Mouse (Mus musculus) MEL (cell line): ENCODE measurements around the gene Prf1. TPM values are rescaled to one million over a fixed set of nuclear protein-coding genes. Genes with fewer than 3 reads are reported as not detected.

ENCODE experiments used
- DNase-seq: peaks from one replicate; pipeline ENCODE4 v3.0.0; 2011; ENCODE audit warnings: low read depth, low spot score
- H3K27ac ChIP-seq: 2 replicates; pipeline ENCODE4 v1.5.1; 2012; ENCODE audit warnings: low read depth, mild to moderate bottlenecking, control low read depth, low read length, moderate library complexity; ENCODE audit not compliant: control insufficient read depth
- H3K27me3 ChIP-seq, 2 experiments: fragments of 150-350 bp in 1 of 2; sonication (generic) in 1 of 2; 2 replicates each; pipeline ENCODE4 v1.6.1; 2012; ENCODE audit warnings: low read length in 2 of 2, mild to moderate bottlenecking in 2 of 2, improper control_type of control experiment in 1 of 2, moderate library complexity in 1 of 2; ENCODE audit not compliant: insufficient read depth in 2 of 2, control insufficient read depth in 1 of 2
- H3K36me3 ChIP-seq, 2 experiments: 2 replicates each; pipeline ENCODE4 v1.6.1; 2012 to 2014; ENCODE audit warnings: low read length in 2 of 2, improper control_type of control experiment in 1 of 2, inconsistent platforms in 1 of 2, mild to moderate bottlenecking in 1 of 2; ENCODE audit not compliant: insufficient read depth in 2 of 2, control insufficient read depth in 1 of 2
- H3K4me1 ChIP-seq, 2 experiments: fragments of 150-350 bp in 1 of 2; sonication (generic) in 1 of 2; 2 replicates each; pipeline ENCODE4 v1.6.1; 2012; ENCODE audit warnings: low read length in 2 of 2, improper control_type of control experiment in 1 of 2, mild to moderate bottlenecking in 1 of 2; ENCODE audit not compliant: insufficient read depth in 2 of 2, control insufficient read depth in 1 of 2
- H3K4me3 ChIP-seq, 2 experiments: fragments of 150-350 bp in 1 of 2; sonication (generic) in 1 of 2; 2 replicates each; pipeline ENCODE4 v1.5.1; 2012; ENCODE audit warnings: low read depth in 2 of 2, low read length in 2 of 2, mild to moderate bottlenecking in 2 of 2, moderate library complexity in 2 of 2, control low read depth in 1 of 2, improper control_type of control experiment in 1 of 2; ENCODE audit not compliant: control insufficient read depth in 1 of 2, insufficient read depth in 1 of 2
- H3K79me2 ChIP-seq: 2 replicates; pipeline ENCODE4 v1.6.1; 2012; ENCODE audit warnings: mild to moderate bottlenecking, low read length, moderate library complexity; ENCODE audit not compliant: control insufficient read depth, poor library complexity, insufficient read depth
- H3K9ac ChIP-seq: 2 replicates; pipeline ENCODE4 v1.6.1; 2012; ENCODE audit warnings: low read depth, mild to moderate bottlenecking, control low read depth, low read length, moderate library complexity; ENCODE audit not compliant: control insufficient read depth, poor library complexity, severe bottlenecking
- H3K9me3 ChIP-seq: fragments of 150-350 bp; sonication (generic); replicated peaks from 2 replicates; pipeline ENCODE4 v1.6.1; 2012; ENCODE audit warnings: mild to moderate bottlenecking, low read length, improper control_type of control experiment, moderate library complexity; ENCODE audit not compliant: insufficient read depth
- BHLHE40 ChIP-seq: IDR thresholded peaks from 2 replicates; pipeline ENCODE4 v1.6.1; 2012; ENCODE audit warnings: low read depth, mild to moderate bottlenecking, inconsistent platforms, low read length, improper control_type of control experiment, borderline replicate concordance
- CHD1 ChIP-seq: IDR thresholded peaks from 2 replicates; pipeline ENCODE4 v1.6.1; 2012; ENCODE audit warnings: low read depth, mild to moderate bottlenecking, inconsistent platforms, low read length, improper control_type of control experiment
- CHD2 ChIP-seq: IDR thresholded peaks from 2 replicates; pipeline ENCODE4 v1.6.1; 2011; ENCODE audit warnings: low read length, improper control_type of control experiment
- E2F4 ChIP-seq: IDR thresholded peaks from 2 replicates; pipeline ENCODE4 v1.6.1; 2011; ENCODE audit warnings: low read depth, low read length, improper control_type of control experiment, borderline replicate concordance
- ELF1 ChIP-seq: IDR thresholded peaks from 2 replicates; pipeline ENCODE4 v1.6.1; 2014; ENCODE audit warnings: low read depth, mild to moderate bottlenecking, inconsistent platforms, low read length, improper control_type of control experiment, moderate library complexity
- GABPA ChIP-seq: IDR thresholded peaks from 2 replicates; pipeline ENCODE4 v1.6.1; 2012; ENCODE audit warnings: low read depth, mild to moderate bottlenecking, inconsistent platforms, low read length, improper control_type of control experiment, moderate library complexity
- MAX ChIP-seq: IDR thresholded peaks from 2 replicates; pipeline ENCODE4 v1.6.1; 2011; ENCODE audit warnings: low read length, improper control_type of control experiment
- MXI1 ChIP-seq: IDR thresholded peaks from 2 replicates; pipeline ENCODE4 v1.6.1; 2011; ENCODE audit warnings: mild to moderate bottlenecking, low read depth, low read length, improper control_type of control experiment
- MYB ChIP-seq: IDR thresholded peaks from 2 replicates; pipeline ENCODE4 v1.6.1; 2011; ENCODE audit warnings: mild to moderate bottlenecking, low read depth, low read length, improper control_type of control experiment
- MYC ChIP-seq: IDR thresholded peaks from 2 replicates; pipeline ENCODE4 v1.6.1; 2011; ENCODE audit warnings: low read depth, mild to moderate bottlenecking, low read length, improper control_type of control experiment, moderate library complexity
- NELFE ChIP-seq: IDR thresholded peaks from 2 replicates; pipeline ENCODE4 v1.6.1; 2011; ENCODE audit warnings: low read depth, low read length, improper control_type of control experiment
- NRF1 ChIP-seq: IDR thresholded peaks from 2 replicates; pipeline ENCODE4 v1.6.1; 2014; ENCODE audit warnings: low read depth, mild to moderate bottlenecking, inconsistent platforms, low read length, improper control_type of control experiment, moderate library complexity; ENCODE audit not compliant: poor library complexity, insufficient read depth, severe bottlenecking
- POLR2A ChIP-seq, 2 experiments: IDR thresholded peaks; 2 replicates each; pipeline ENCODE4 v1.6.1; 2011 to 2012; ENCODE audit warnings: low read length in 2 of 2, mild to moderate bottlenecking in 2 of 2, control low read depth in 1 of 2, improper control_type of control experiment in 1 of 2, low read depth in 1 of 2, moderate library complexity in 1 of 2; ENCODE audit not compliant: control insufficient read depth in 1 of 2, insufficient read depth in 1 of 2, poor library complexity in 1 of 2
- RAD21 ChIP-seq: IDR thresholded peaks from 2 replicates; pipeline ENCODE4 v1.6.1; 2011; ENCODE audit warnings: mild to moderate bottlenecking, low read depth, low read length, improper control_type of control experiment
- RCOR1 ChIP-seq: IDR thresholded peaks from 2 replicates; pipeline ENCODE4 v1.6.1; 2012; ENCODE audit warnings: low read depth, mild to moderate bottlenecking, inconsistent platforms, low read length, improper control_type of control experiment
- SIN3A ChIP-seq: IDR thresholded peaks from 2 replicates; pipeline ENCODE4 v1.6.1; 2012; ENCODE audit warnings: low read length, improper control_type of control experiment, inconsistent platforms
- SMC3 ChIP-seq: IDR thresholded peaks from 2 replicates; pipeline ENCODE4 v1.6.1; 2011; ENCODE audit warnings: low read depth, low read length, improper control_type of control experiment
- TAL1 ChIP-seq: IDR thresholded peaks from 2 replicates; pipeline ENCODE4 v1.6.1; 2012; ENCODE audit warnings: mild to moderate bottlenecking, inconsistent platforms, low read length, moderate library complexity, mixed read lengths
- TBP ChIP-seq: IDR thresholded peaks from 2 replicates; pipeline ENCODE4 v1.8.0; 2011; ENCODE audit warnings: low read depth, low read length, improper control_type of control experiment
- TCF12 ChIP-seq: IDR thresholded peaks from 2 replicates; pipeline ENCODE4 v1.6.1; 2014; ENCODE audit warnings: low read depth, mild to moderate bottlenecking, inconsistent platforms, low read length, improper control_type of control experiment, moderate library complexity
- ZC3H11A ChIP-seq: IDR thresholded peaks from 2 replicates; pipeline ENCODE4 v1.6.1; 2012; ENCODE audit warnings: low read depth, mild to moderate bottlenecking, inconsistent platforms, low read length, improper control_type of control experiment
- polyA plus RNA-seq, 2 experiments: library from polyadenylated mRNA; stranded (reverse) in 1 of 2; unstranded in 1 of 2; fragments of >175 nt in 1 of 2; fragments of >200 nt in 1 of 2; gene quantifications; 2 replicates each; pipeline versions ENCODE4 v1.2.1 to v1.2.4; 2012; ENCODE audit warnings: low replicate concordance in 2 of 2, low read depth in 1 of 2; ENCODE audit not compliant: insufficient read length in 2 of 2, insufficient read depth in 1 of 2, missing spikeins in 1 of 2
- total RNA-seq: library from RNA; depleted of rRNA; stranded (reverse); fragments of 300-350 nt; gene quantifications from 2 replicates; pipeline ENCODE4 v1.2.3, GENCODE M21; 2012; rRNA removed

The Prf1 gene
- not detected in 2 replicates for total RNA-seq
- under 1 TPM in 1 of 2 experiments, not detected in 1; 0.04 TPM for polyA plus RNA-seq

- Histone ChIP-seq H3K9me3 (no peaks in the 10 kb centered on the region), H3K4me1 (no peaks in the 10 kb centered on the region)
- TF ChIP-seq SIN3A (no peak), TCF12 (no peak), NELFE (no peak), CHD2 (no peak), ELF1 (no peak), RCOR1 (no peak), RAD21 (no peak), MYC (no peak), TBP (no peak), E2F4 (no peak), GABPA (no peak), TAL1 (no peak), SMC3 (no peak), NRF1 (no peak), POLR2A (IDR thresholded peaks at IDR 0.05; ENCODE audit: control insufficient read depth in 1 of 2, insufficient read depth in 1 of 2, low read depth in 1 of 2, low read length in 2 of 2, poor library complexity in 1 of 2) (no peak), CHD1 (no peak), ZC3H11A (no peak), BHLHE40 (no peak), MAX (no peak)
- TF ChIP-seq, all 39 proteins: peak for 0
- Histone ChIP-seq H3K9ac (no peak within 1 kb of the TSS), H3K4me3 (no peak within 1 kb of the TSS), H3K36me3 (no peaks in the 10 kb centered on the region), H3K79me2 (no peaks in the 10 kb centered on the region), H3K27me3 (no peaks in the 10 kb centered on the region), H3K27ac (no peak within 1 kb of the TSS)
- DNase-seq, result no peak
Measured at GRCm38 (mm10) chr10:61297477-61297876, at the start of gene Prf1. Prf1 (plus strand) TSS chr10:61297833.

GRCm38 (mm10) chr10:61248596-61249114 is 49.0 kb upstream of the Prf1 start:
- Histone ChIP-seq H3K9me3 (no peaks in the 10 kb centered on the region), H3K4me1 (no peaks in the 10 kb centered on the region), H3K4me3 (no peak overlapping the region), H3K9ac (no peak overlapping the region), H3K27ac (no peak overlapping the region), H3K79me2 (no peaks in the 10 kb centered on the region), H3K27me3 (no peaks in the 10 kb centered on the region), H3K36me3 (no peaks in the 10 kb centered on the region)
- TF ChIP-seq MXI1 (no peak), NELFE (no peak), RAD21 (no peak), MYB (no peak), CHD1 (no peak), MYC (no peak), MAX (no peak)
- no peak for DNase-seq
